Comparison of ENCODE assay signal across 18 mouse cellular contexts in genomic region chr14:48127609-48128185, GRCm38 (mm10). TPM values are rescaled to one million over a fixed set of nuclear protein-coding genes. Genes with fewer than 3 reads are reported as not detected.
A peak's percentile ranks its signal among the peaks of the same experiment; 100 is the strongest.
DNase-seq lines count a peak whose midpoint lies in the region; ATAC-seq and TF ChIP-seq lines count a peak whose summit lies in the region.
"Had no signal": no experiment of that assay in that cellular context is flagged by ENCODE, and none has a peak within 500 bp of the region (broad histone marks: within the 10 kb centered on the region; RNA-seq: fewer than 3 reads in every experiment).

No protein-coding gene starts in this region.

- no peak overlapping the region for H3K27ac ChIP-seq in forebrain, embryonic 12.5 days
- no peak overlapping the region for H3K27ac ChIP-seq in forebrain, embryonic 14.5 days (ENCODE audit: low read depth, low read length)
- no peak overlapping the region for H3K27ac ChIP-seq in midbrain, embryonic 11.5 days (ENCODE audit: low read depth, low read length)
- no peak overlapping the region for H3K27ac ChIP-seq in midbrain, postnatal 0 days (ENCODE audit: low read depth, low read length)
- 0 out of 2 replicates have a peak overlapping the region, but pooled peaks have one; percentile 14 for H3K27ac ChIP-seq in limb, embryonic 10.5 days
- H3K27ac ChIP-seq: stomach, embryonic 15.5 days had no signal

- no peak for TF ChIP-seq CTCF in midbrain, postnatal 0 days (IDR thresholded peaks at IDR 0.05)

- 0 out of 2 replicates have a peak overlapping the region, but pooled peaks have one; percentile 13 for H3K4me2 ChIP-seq in forebrain, embryonic 12.5 days
- H3K4me2 ChIP-seq in forebrain, embryonic 14.5 days (ENCODE audit: low read length): no peak overlapping the region
- peak overlapping the region; percentile 7; the same call in 1 of the 2 replicates for H3K4me2 ChIP-seq in midbrain, embryonic 11.5 days
- no peak overlapping the region for H3K4me2 ChIP-seq in midbrain, postnatal 0 days (ENCODE audit: low read depth, low read length, poor library complexity, severe bottlenecking)
- H3K4me2 ChIP-seq: liver, embryonic 11.5 days; lung, embryonic 14.5 days; stomach, embryonic 15.5 days had no signal

- peaks cover 65% of the 10 kb centered on the region for H3K4me1 ChIP-seq in forebrain, embryonic 12.5 days
- peaks cover 24% of the 10 kb centered on the region for H3K4me1 ChIP-seq in forebrain, embryonic 14.5 days (ENCODE audit: control insufficient read depth, insufficient read depth, low read length)
- H3K4me1 ChIP-seq in midbrain, embryonic 11.5 days (ENCODE audit: control insufficient read depth, insufficient read depth, low read length): peaks cover 59% of the 10 kb centered on the region
- H3K4me1 ChIP-seq in midbrain, postnatal 0 days (ENCODE audit: insufficient read depth, low read length): peaks cover 6% of the 10 kb centered on the region; the same call in 1 of the 2 replicates
- H3K4me1 ChIP-seq in limb, embryonic 10.5 days: peaks cover 40% of the 10 kb centered on the region

- H3K4me3 ChIP-seq in forebrain, embryonic 12.5 days (replicated peaks): no peak overlapping the region
- no peak overlapping the region for H3K4me3 ChIP-seq in forebrain, embryonic 14.5 days (ENCODE audit: low read depth, low read length)
- H3K4me3 ChIP-seq in midbrain, embryonic 11.5 days (ENCODE audit: low read depth, low read length): no peak overlapping the region
- H3K4me3 ChIP-seq in midbrain, postnatal 0 days (ENCODE audit: low read depth, low read length): no peak overlapping the region
- H3K4me3 ChIP-seq in limb, embryonic 10.5 days: no peak overlapping the region
- H3K4me3 ChIP-seq: stomach, embryonic 15.5 days had no signal

- H3K9me3 ChIP-seq in forebrain, embryonic 12.5 days: no peaks in the 10 kb centered on the region
- no peaks in the 10 kb centered on the region for H3K9me3 ChIP-seq in forebrain, embryonic 14.5 days (replicated peaks; ENCODE audit: control insufficient read depth, low read length)
- no peaks in the 10 kb centered on the region for H3K9me3 ChIP-seq in midbrain, embryonic 11.5 days (ENCODE audit: control insufficient read depth, low read length)
- H3K9me3 ChIP-seq in midbrain, postnatal 0 days (ENCODE audit: low read length): no peaks in the 10 kb centered on the region
- no peaks in the 10 kb centered on the region for H3K9me3 ChIP-seq in limb, embryonic 10.5 days (replicated peaks)
- H3K9me3 ChIP-seq: stomach, embryonic 15.5 days had no signal

- 24% methylated on average over 8 of the region's 8 CpGs for WGBS in forebrain, embryonic 12.5 days
- 32% methylated on average over 8 of the region's 8 CpGs for WGBS in forebrain, embryonic 14.5 days
- 12% methylated on average over 8 of the region's 8 CpGs for WGBS in midbrain, embryonic 11.5 days
- WGBS in midbrain, postnatal 0 days: 15% methylated on average over 8 of the region's 8 CpGs
- 83% methylated on average over 8 of the region's 8 CpGs for WGBS in limb, embryonic 10.5 days

- H3K27me3 ChIP-seq in forebrain, embryonic 12.5 days: peaks cover 16% of the 10 kb centered on the region; the same call in 1 of the 2 replicates
- no peaks in the 10 kb centered on the region; the same call in 1 of the 2 replicates for H3K27me3 ChIP-seq in forebrain, embryonic 14.5 days (replicated peaks; ENCODE audit: control insufficient read depth, insufficient read depth, low read length)
- H3K27me3 ChIP-seq in midbrain, embryonic 11.5 days (ENCODE audit: control insufficient read depth, insufficient read depth, low read length): peaks cover 2% of the 10 kb centered on the region; the same call in 1 of the 2 replicates
- no peaks in the 10 kb centered on the region for H3K27me3 ChIP-seq in midbrain, postnatal 0 days (ENCODE audit: insufficient read depth, low read length)
- H3K27me3 ChIP-seq in limb, embryonic 10.5 days (ENCODE audit: low read depth, poor library complexity, severe bottlenecking): no peaks in the 10 kb centered on the region
- H3K27me3 ChIP-seq: Patski; stomach, embryonic 15.5 days had no signal

- no peak for DNase-seq in forebrain, embryonic 14.5 days (ENCODE audit: low spot score)
- peak; percentile 89 for DNase-seq in midbrain, embryonic 11.5 days (ENCODE audit: low spot score, missing footprints)
- DNase-seq in midbrain, postnatal 0 days (ENCODE audit: low spot score): no peak
- DNase-seq in kidney, adult 8-10 months: peak; percentile 59 to 73
- DNase-seq in limb, embryonic 10.5 days (ENCODE audit: low spot score): no peak
- no peak for DNase-seq in layer of hippocampus, postnatal 10 days (ENCODE audit: low spot score in 2 of 2)
- DNase-seq: B cell, adult 2 months; cerebellum, adult 11-12 months; gastrocnemius, postnatal 14 days; heart, postnatal 10 days; layer of hippocampus, adult 9-11 months; lung, embryonic 14.5 days; spleen, adult 18-20 months; thymus, postnatal 25 days had no signal

- no peaks in the 10 kb centered on the region for H3K36me3 ChIP-seq in forebrain, embryonic 12.5 days (replicated peaks)
- H3K36me3 ChIP-seq in forebrain, embryonic 14.5 days (ENCODE audit: control insufficient read depth, insufficient read depth, low read length): no peaks in the 10 kb centered on the region
- no peaks in the 10 kb centered on the region for H3K36me3 ChIP-seq in midbrain, embryonic 11.5 days (ENCODE audit: control insufficient read depth, insufficient read depth, low read length)
- H3K36me3 ChIP-seq in midbrain, postnatal 0 days (ENCODE audit: insufficient read depth, low read length): no peaks in the 10 kb centered on the region
- 0 out of 2 replicates have a peak, but pooled peaks cover 2% of the 10 kb centered on the region for H3K36me3 ChIP-seq in limb, embryonic 10.5 days
- H3K36me3 ChIP-seq: stomach, embryonic 15.5 days had no signal

- no peak for ATAC-seq in forebrain, embryonic 12.5 days (ENCODE audit: low FRiP score)
- ATAC-seq in forebrain, embryonic 14.5 days: no peak
- ATAC-seq in midbrain, embryonic 11.5 days (ENCODE audit: low FRiP score): 0 out of 2 replicates have a peak, but pooled peaks have one; percentile 33
- no peak for ATAC-seq in midbrain, postnatal 0 days (ENCODE audit: low FRiP score)
- ATAC-seq: Patski had no signal

- H3K9ac ChIP-seq in forebrain, embryonic 12.5 days: no peak overlapping the region
- H3K9ac ChIP-seq in forebrain, embryonic 14.5 days (ENCODE audit: low read length): no peak overlapping the region
- no peak overlapping the region for H3K9ac ChIP-seq in midbrain, embryonic 11.5 days (ENCODE audit: low read length)
- H3K9ac ChIP-seq in midbrain, postnatal 0 days (replicated peaks; ENCODE audit: low read length, poor library complexity, severe bottlenecking): no peak overlapping the region
- H3K9ac ChIP-seq: lung, embryonic 14.5 days; stomach, embryonic 15.5 days had no signal

RNA-seq across cellular contexts. Expression of gene Peli2, which starts 7.1 kb away (rescaled TPM):
- 9.4 and 11.1 TPM in 2 replicates for polyA plus RNA-seq in forebrain, embryonic 12.5 days (2016; fragmentation: Nextera tagmentation; extraction: Ambion mirVana)
- 5.1 and 7.5 TPM in 2 replicates for polyA plus RNA-seq in forebrain, embryonic 14.5 days (2014; fragmentation: Nextera tagmentation; extraction: Ambion mirVana)
- polyA plus RNA-seq in midbrain, embryonic 11.5 days (2014; fragmentation: Nextera tagmentation; extraction: Ambion mirVana): 15.7 and 16.2 TPM in 2 replicates
- 11.5 and 22.3 TPM in 2 replicates for total RNA-seq in midbrain, postnatal 0 days (2014; rRNA removed)
- polyA plus RNA-seq in midbrain, postnatal 0 days (2015; fragmentation: Nextera tagmentation; extraction: Ambion mirVana): 5.6 and 6.5 TPM in 2 replicates
- 5.4 and 7.3 TPM in 2 replicates for polyA plus RNA-seq in limb, embryonic 10.5 days (2016; fragmentation: Nextera tagmentation; extraction: Ambion mirVana)
- 10 to 100 TPM; 20.4 to 23.5 TPM for total RNA-seq in layer of hippocampus, postnatal 10 days (2021)

Comparison
In these comparisons a context has a peak if more than half of its experiments do, and no peak if none do; other contexts are left out.
1. H3K4me2 ChIP-seq: peak in forebrain, embryonic 12.5 days (single experiment) and midbrain, embryonic 11.5 days (single experiment); none in forebrain, embryonic 14.5 days (single experiment) and midbrain, postnatal 0 days (single experiment).
2. DNase-seq: peak in midbrain, embryonic 11.5 days (single experiment) and kidney, adult 8-10 months (2 of 2); none in forebrain, embryonic 14.5 days (single experiment), midbrain, postnatal 0 days (single experiment), limb, embryonic 10.5 days (single experiment) and layer of hippocampus, postnatal 10 days (0 of 2).